Mouse (Mus musculus): ENCODE measurements around the gene Btnl10. TPM values are rescaled to one million over a fixed set of nuclear protein-coding genes. Genes with fewer than 3 reads are reported as not detected.
A peak's percentile ranks its signal among the peaks of the same experiment; 100 is the strongest.

The Btnl10 gene
- polyA plus RNA-seq, 1 experiment from 2014 or later = not detected

- Histone ChIP-seq H3K4me1 (peaks cover 7% of the 10 kb centered on the region), H3K27ac (replicated peaks) (no peak overlapping the region), H3K4me2 (replicated peaks) (no peak overlapping the region), H3K9me3 (replicated peaks) (no peaks in the 10 kb centered on the region), H3K4me3 (replicated peaks) (no peak overlapping the region), H3K9ac (no peak overlapping the region), H3K27me3 (no peaks in the 10 kb centered on the region), H3K36me3 (peaks cover 51% of the 10 kb centered on the region)
- no peak for ATAC-seq (ENCODE audit: insufficient number of reproducible peaks, low FRiP score, low TSS enrichment, low read depth)
- WGBS = 84% methylated on average over 4 of the region's 4 CpGs
Measured at GRCm38 (mm10) chr11:58931576-58931975, 13.9 kb downstream of the Btnl10 start.

DNA sequence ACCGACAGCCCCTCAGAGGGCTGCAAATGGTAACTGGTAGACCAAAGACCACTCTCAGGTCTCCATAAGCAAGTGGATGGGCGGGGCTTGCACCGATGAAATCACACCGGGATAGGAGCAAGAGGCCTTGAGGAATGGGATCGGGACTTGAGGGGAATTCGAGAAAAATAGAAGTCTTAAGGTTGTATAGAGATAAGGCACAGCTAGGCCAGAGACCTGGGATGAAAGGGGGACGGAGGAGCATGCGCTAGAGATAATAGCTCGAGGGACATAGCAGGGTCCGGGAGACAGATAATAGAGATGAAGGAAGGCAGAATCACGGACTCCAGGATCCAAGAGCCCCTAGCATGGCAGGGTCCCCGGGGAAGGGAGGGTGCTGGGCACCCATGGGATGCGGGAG is 20.2 kb downstream of the Btnl10 start:
- peaks cover 25% of the 10 kb centered on the region for H3K4me1 ChIP-seq
- H3K27ac ChIP-seq (replicated peaks) = peak overlapping the region; percentile 94

GRCm38 (mm10) chr11:58938322-58939087 is 20.8 kb downstream of the Btnl10 start, which contains the start of gene Rnf187:
TSS of gene Rnf187 (minus strand) at chr11:58938916.
- Histone ChIP-seq H3K9ac (peak within 1 kb of the TSS; percentile 98), H3K9me3 (replicated peaks) (no peaks in the 10 kb centered on the region), H3K27ac (replicated peaks) (peak within 1 kb of the TSS; percentile 94), H3K4me3 (replicated peaks) (peak within 1 kb of the TSS; percentile 95), H3K4me2 (replicated peaks) (peak within 1 kb of the TSS; percentile 86), H3K27me3 (no peaks in the 10 kb centered on the region), H3K36me3 (peaks cover 29% of the 10 kb centered on the region), H3K4me1 (peaks cover 25% of the 10 kb centered on the region)
- under 1% methylated on average over 90 of the region's 95 CpGs for WGBS
- peak; percentile 96 for ATAC-seq (ENCODE audit: insufficient number of reproducible peaks, low FRiP score, low TSS enrichment, low read depth)

More for the DNA sequence above, 20.2 kb downstream of the Btnl10 start:
- no peaks in the 10 kb centered on the region for H3K9me3 ChIP-seq (replicated peaks)
- peaks cover 35% of the 10 kb centered on the region for H3K36me3 ChIP-seq
- H3K9ac ChIP-seq = peak overlapping the region; percentile 98
- no peaks in the 10 kb centered on the region for H3K27me3 ChIP-seq
- H3K4me2 ChIP-seq (replicated peaks) = peak overlapping the region; percentile 86
- H3K4me3 ChIP-seq (replicated peaks) = peak overlapping the region; percentile 95
- WGBS = under 1% methylated on average over 13 of the region's 13 CpGs
- no peak for ATAC-seq (ENCODE audit: insufficient number of reproducible peaks, low FRiP score, low TSS enrichment, low read depth)

GRCm38 (mm10) chr11:58939088-58939439 is 21.4 kb downstream of the Btnl10 start:
- Histone ChIP-seq H3K4me2 (replicated peaks) (peak overlapping the region; percentile 86), H3K27ac (replicated peaks) (peak overlapping the region; percentile 80), H3K4me1 (peaks cover 25% of the 10 kb centered on the region), H3K9me3 (replicated peaks) (no peaks in the 10 kb centered on the region), H3K27me3 (no peaks in the 10 kb centered on the region), H3K9ac (0 out of 2 replicates have a peak overlapping the region, but pooled peaks have one; percentile 19), H3K4me3 (replicated peaks) (peak overlapping the region; percentile 95), H3K36me3 (peaks cover 24% of the 10 kb centered on the region)
- 15% methylated on average over 6 of the region's 6 CpGs for WGBS
- ATAC-seq (ENCODE audit: insufficient number of reproducible peaks, low FRiP score, low TSS enrichment, low read depth) = no peak

DNA sequence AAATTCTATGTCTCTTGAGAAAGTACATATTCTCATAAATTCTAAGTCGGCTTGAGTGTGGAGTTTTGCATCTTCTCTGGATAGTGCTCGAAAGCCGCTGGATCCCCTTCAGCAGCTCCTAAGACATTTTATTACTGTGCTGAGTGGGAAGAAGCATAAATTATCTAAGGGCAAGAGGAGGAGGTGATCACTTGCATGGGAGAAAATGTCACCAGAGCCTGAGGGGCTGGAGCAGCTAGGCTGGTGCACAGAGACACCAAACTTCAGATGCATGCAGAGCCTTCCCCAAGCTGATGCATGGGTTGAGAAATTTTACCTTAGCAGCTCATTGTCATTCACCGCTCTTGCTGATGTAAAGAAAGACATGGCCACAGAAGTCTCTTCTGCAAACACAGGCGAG is 26.4 kb downstream of the Btnl10 start:
- H3K27me3 ChIP-seq = no peaks in the 10 kb centered on the region; the same call in 1 of the 2 replicates
- no peak overlapping the region for H3K4me3 ChIP-seq (replicated peaks)
- no peak overlapping the region for H3K27ac ChIP-seq (replicated peaks)
- H3K4me2 ChIP-seq (replicated peaks) = no peak overlapping the region
- H3K9me3 ChIP-seq (replicated peaks) = no peaks in the 10 kb centered on the region
- 69% methylated on average over 5 of the region's 5 CpGs for WGBS
- ATAC-seq (ENCODE audit: insufficient number of reproducible peaks, low FRiP score, low TSS enrichment, low read depth) = no peak
- peaks cover 16% of the 10 kb centered on the region for H3K4me1 ChIP-seq
- H3K36me3 ChIP-seq = no peaks in the 10 kb centered on the region
- H3K9ac ChIP-seq = no peak overlapping the region

DNA sequence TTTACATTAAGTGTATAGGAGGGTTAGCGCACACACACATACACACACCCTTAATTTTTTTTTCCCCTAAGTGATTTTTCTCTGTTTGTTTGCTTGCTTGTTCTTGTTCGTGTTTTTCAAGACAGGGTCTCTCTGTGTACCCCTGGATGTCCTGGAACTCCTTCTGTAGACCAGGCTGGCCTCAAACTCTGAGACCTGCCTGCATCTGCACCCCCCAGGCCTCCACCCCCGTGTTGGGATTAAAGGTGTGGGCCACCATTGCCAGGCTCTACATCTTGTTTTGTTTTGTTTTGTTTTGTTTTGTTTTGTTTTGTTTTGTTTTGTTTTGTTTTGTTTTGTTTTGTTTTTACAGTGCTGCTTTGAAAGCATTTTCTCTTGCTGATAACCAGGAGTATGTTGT is 29.6 kb downstream of the Btnl10 start:
- H3K27me3 ChIP-seq = peaks cover 8% of the 10 kb centered on the region
- H3K36me3 ChIP-seq = no peaks in the 10 kb centered on the region
- H3K4me3 ChIP-seq (replicated peaks) = no peak overlapping the region
- no peak overlapping the region for H3K4me2 ChIP-seq (replicated peaks)
- no peak overlapping the region for H3K27ac ChIP-seq (replicated peaks)
- H3K9me3 ChIP-seq (replicated peaks) = no peaks in the 10 kb centered on the region
- H3K4me1 ChIP-seq = peaks cover 17% of the 10 kb centered on the region
- no peak for ATAC-seq (ENCODE audit: insufficient number of reproducible peaks, low FRiP score, low TSS enrichment, low read depth)
- H3K9ac ChIP-seq = no peak overlapping the region
- WGBS = 77% methylated on average over 3 of the region's 3 CpGs

GRCm38 (mm10) chr11:58947798-58948528 is 30.3 kb downstream of the Btnl10 start:
- WGBS = 14% methylated on average over 23 of the region's 23 CpGs

GRCm38 (mm10) chr11:58948542-58949479 is 31.1 kb downstream of the Btnl10 start, which contains the start of gene Hist3h2ba:
TSS of gene Hist3h2ba (plus strand) at chr11:58948920.
- H3K27ac ChIP-seq (replicated peaks) = peak within 1 kb of the TSS; percentile 86
- H3K4me3 ChIP-seq (replicated peaks) = peak within 1 kb of the TSS; percentile 46
- under 1% methylated on average over 48 of the region's 48 CpGs for WGBS
- no peaks in the 10 kb centered on the region for H3K9me3 ChIP-seq (replicated peaks)
- no peaks in the 10 kb centered on the region for H3K36me3 ChIP-seq
- peaks cover 8% of the 10 kb centered on the region for H3K27me3 ChIP-seq
- peak; percentile 88 for ATAC-seq (ENCODE audit: insufficient number of reproducible peaks, low FRiP score, low TSS enrichment, low read depth)
- peak within 1 kb of the TSS; percentile 42; the same call in 1 of the 2 replicates for H3K9ac ChIP-seq
- peaks cover 28% of the 10 kb centered on the region for H3K4me1 ChIP-seq
- H3K4me2 ChIP-seq (replicated peaks) = peak within 1 kb of the TSS; percentile 65

More at GRCm38 (mm10) chr11:58947798-58948528, 30.3 kb downstream of the Btnl10 start:
- H3K4me1 ChIP-seq = peaks cover 19% of the 10 kb centered on the region
- no peaks in the 10 kb centered on the region for H3K36me3 ChIP-seq
- no peak overlapping the region for H3K9ac ChIP-seq
- H3K27me3 ChIP-seq = peaks cover 8% of the 10 kb centered on the region
- H3K4me2 ChIP-seq (replicated peaks) = peak overlapping the region; percentile 65
- peak overlapping the region; percentile 86 for H3K27ac ChIP-seq (replicated peaks)
- H3K4me3 ChIP-seq (replicated peaks) = peak overlapping the region; percentile 46
- peak; percentile 60 for ATAC-seq (ENCODE audit: insufficient number of reproducible peaks, low FRiP score, low TSS enrichment, low read depth)
- no peaks in the 10 kb centered on the region for H3K9me3 ChIP-seq (replicated peaks)

- peaks cover 8% of the 10 kb centered on the region for H3K27me3 ChIP-seq
Measured at GRCm38 (mm10) chr11:58949480-58950431, 32.0 kb downstream of the Btnl10 start.

DNA sequence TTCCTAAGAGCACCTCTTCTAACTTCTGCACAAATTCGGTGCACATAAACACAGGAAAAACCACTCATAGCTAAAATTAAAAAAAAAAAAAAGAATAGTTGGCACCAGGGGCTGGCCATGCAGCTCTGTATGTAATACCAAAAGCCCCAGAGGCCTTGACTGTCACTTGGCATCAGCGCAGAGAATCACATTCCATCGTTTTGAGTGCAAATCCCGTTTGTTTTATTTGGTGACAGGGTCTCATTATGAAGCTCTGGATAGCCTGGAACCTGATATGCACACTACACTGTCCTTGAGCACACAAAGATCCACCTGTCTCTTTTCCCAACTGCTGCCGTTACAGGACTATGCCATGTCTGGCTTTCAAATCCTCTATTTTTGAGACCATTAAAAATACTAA is 33.5 kb downstream of the Btnl10 start:
- Histone ChIP-seq H3K27me3 (peaks cover 8% of the 10 kb centered on the region), H3K4me3 (replicated peaks) (no peak overlapping the region), H3K9ac (no peak overlapping the region), H3K4me1 (peaks cover 32% of the 10 kb centered on the region), H3K9me3 (replicated peaks) (no peaks in the 10 kb centered on the region), H3K27ac (replicated peaks) (no peak overlapping the region), H3K4me2 (replicated peaks) (no peak overlapping the region), H3K36me3 (no peaks in the 10 kb centered on the region)
- no peak for ATAC-seq (ENCODE audit: insufficient number of reproducible peaks, low FRiP score, low TSS enrichment, low read depth)
- 48% methylated on average over 5 of the region's 5 CpGs for WGBS

More at GRCm38 (mm10) chr11:58949480-58950431, 32.0 kb downstream of the Btnl10 start:
- 7% methylated on average over 20 of the region's 20 CpGs for WGBS
- peak overlapping the region; percentile 65 for H3K4me2 ChIP-seq (replicated peaks)
- H3K36me3 ChIP-seq = no peaks in the 10 kb centered on the region
- H3K27ac ChIP-seq (replicated peaks) = peak overlapping the region; percentile 86
- peak overlapping the region; percentile 42; the same call in 1 of the 2 replicates for H3K9ac ChIP-seq
- peak overlapping the region; percentile 46 for H3K4me3 ChIP-seq (replicated peaks)
- no peak for ATAC-seq (ENCODE audit: insufficient number of reproducible peaks, low FRiP score, low TSS enrichment, low read depth)
- H3K4me1 ChIP-seq = peaks cover 29% of the 10 kb centered on the region
- no peaks in the 10 kb centered on the region for H3K9me3 ChIP-seq (replicated peaks)
